Mouse (Mus musculus) spleen, adult 2 months (tissue): ENCODE results near the gene Mrpl34. TPM values are rescaled to one million over a fixed set of nuclear protein-coding genes. Genes with fewer than 3 reads are reported as not detected.

ENCODE experiments used
- DNase-seq, 2 experiments: peaks; one replicate each; pipeline versions ENCODE4 v3.0.0 to v3.0.0-alpha.2; 2012 to 2021; ENCODE audit warnings: low spot score in 2 of 2, low read depth in 1 of 2
- H3K27ac ChIP-seq: fragments of 200-500 bp; 2 replicates; pipeline ENCODE4 v1.5.1; 2012; ENCODE audit warnings: low read length, inconsistent platforms; ENCODE audit not compliant: insufficient read depth
- H3K27me3 ChIP-seq: fragments of 200-500 bp; 2 replicates; pipeline ENCODE4 v1.6.1; 2012; ENCODE audit warnings: mild to moderate bottlenecking, moderate library complexity, low read length, inconsistent platforms; ENCODE audit not compliant: control insufficient read depth, insufficient read depth
- H3K36me3 ChIP-seq: fragments of 200-500 bp; 2 replicates; pipeline ENCODE4 v1.6.1; 2012; ENCODE audit warnings: mild to moderate bottlenecking, low read length, inconsistent platforms; ENCODE audit not compliant: control insufficient read depth, insufficient read depth
- H3K4me1 ChIP-seq: fragments of 200-500 bp; 2 replicates; pipeline ENCODE4 v1.6.1; 2011; ENCODE audit warnings: inconsistent platforms; ENCODE audit not compliant: control insufficient read depth, insufficient read depth, insufficient read length
- H3K4me3 ChIP-seq: fragments of 200-500 bp; 2 replicates; pipeline ENCODE4 v1.5.1; 2011; ENCODE audit warnings: mild to moderate bottlenecking, inconsistent platforms; ENCODE audit not compliant: insufficient read depth, insufficient read length; ENCODE audit errors: extremely low read depth
- CTCF ChIP-seq: fragments of 200-500 bp; IDR thresholded peaks from 2 replicates; pipeline ENCODE4 v1.5.1; 2011; ENCODE audit warnings: mild to moderate bottlenecking, inconsistent platforms; ENCODE audit not compliant: insufficient read depth, insufficient read length, insufficient replicate concordance; ENCODE audit errors: extremely low read depth
- POLR2A ChIP-seq: fragments of 200-500 bp; IDR thresholded peaks from 2 replicates; pipeline ENCODE4 v1.6.1; 2011; ENCODE audit warnings: low read depth, low read length, inconsistent platforms
- WGBS: fragments of 180-500 bp; shearing (Covaris S2); methylation state at CpG from one replicate; pipeline ENCODE4 v1.1.7; 2018; 5-methylcytosine and 5-hydroxymethylcytosine counted together
- polyA plus RNA-seq: library from polyadenylated mRNA; depleted of rRNA; stranded (reverse); fragments of >200 nt; gene quantifications from 2 replicates; pipeline ENCODE4 v1.2.3, GENCODE M21; 2012

Mrpl34 gene
- polyA plus RNA-seq, 1 experiment: 46.4 TPM

- 69% methylated on average over 11 of the region's 11 CpGs for WGBS
- no peak for DNase-seq
- TF ChIP-seq CTCF (no peak), POLR2A (no peak)
Observed at GRCm38 (mm10) chr8:71451777-71452176, 13.0 kb upstream of the Mrpl34 start.

GRCm38 (mm10) chr8:71452669-71453068, 12.1 kb upstream of the Mrpl34 start:
- Histone ChIP-seq H3K27me3 (no peaks in the 10 kb centered on the region), H3K4me3 (no peak overlapping the region), H3K4me1 (no peaks in the 10 kb centered on the region), H3K27ac (no peak overlapping the region), H3K36me3 (peaks cover 2% of the 10 kb centered on the region)
- 77% methylated on average over 2 of the region's 2 CpGs for WGBS
- DNase-seq: no peak
- TF ChIP-seq CTCF (no peak), POLR2A (no peak)

More at GRCm38 (mm10) chr8:71451777-71452176, 13.0 kb upstream of the Mrpl34 start:
- no peaks in the 10 kb centered on the region for H3K4me1 ChIP-seq
- H3K27me3 ChIP-seq: no peaks in the 10 kb centered on the region
- no peak overlapping the region for H3K4me3 ChIP-seq
- H3K36me3 ChIP-seq: no peaks in the 10 kb centered on the region
- H3K27ac ChIP-seq: no peak overlapping the region

- no peak overlapping the region for H3K27ac ChIP-seq
- no peaks in the 10 kb centered on the region for H3K27me3 ChIP-seq
- WGBS: 90% methylated on average over 8 of the region's 8 CpGs
- TF ChIP-seq POLR2A: no peak
- no peak for TF ChIP-seq CTCF
- H3K4me1 ChIP-seq: no peaks in the 10 kb centered on the region
- H3K36me3 ChIP-seq: peaks cover 4% of the 10 kb centered on the region
- H3K4me3 ChIP-seq: no peak overlapping the region
- DNase-seq: no peak
Observed at GRCm38 (mm10) chr8:71454668-71455067, 10.1 kb upstream of the Mrpl34 start.

- peaks cover 7% of the 10 kb centered on the region for H3K36me3 ChIP-seq
- 87% methylated on average over 22 of the region's 22 CpGs for WGBS
- TF ChIP-seq POLR2A (no peak), CTCF (no peak)
- peaks cover 6% of the 10 kb centered on the region; the same call in 1 of the 2 replicates for H3K4me1 ChIP-seq
- H3K27ac ChIP-seq: no peak overlapping the region
- DNase-seq: no peak
- H3K4me3 ChIP-seq: no peak overlapping the region
- H3K27me3 ChIP-seq: no peaks in the 10 kb centered on the region
Observed at GRCm38 (mm10) chr8:71456906-71457305, 7.9 kb upstream of the Mrpl34 start.

- WGBS: 91% methylated on average over 20 of the region's 20 CpGs
Observed at GRCm38 (mm10) chr8:71457659-71458270, 7.0 kb upstream of the Mrpl34 start.

GRCm38 (mm10) chr8:71460716-71461115, 4.0 kb upstream of the Mrpl34 start:
- no peak for DNase-seq
- Histone ChIP-seq H3K36me3 (peaks cover 7% of the 10 kb centered on the region), H3K4me3 (no peak overlapping the region), H3K27ac (no peak overlapping the region), H3K27me3 (no peaks in the 10 kb centered on the region), H3K4me1 (peaks cover 21% of the 10 kb centered on the region)
- 96% methylated on average over 6 of the region's 6 CpGs for WGBS
- TF ChIP-seq POLR2A (no peak), CTCF (no peak)

More at GRCm38 (mm10) chr8:71457659-71458270, 7.0 kb upstream of the Mrpl34 start:
- TF ChIP-seq POLR2A (no peak), CTCF (no peak)
- no peaks in the 10 kb centered on the region for H3K27me3 ChIP-seq
- H3K4me1 ChIP-seq: peaks cover 10% of the 10 kb centered on the region
- peaks cover 7% of the 10 kb centered on the region for H3K36me3 ChIP-seq
- H3K4me3 ChIP-seq: no peak overlapping the region
- no peak overlapping the region for H3K27ac ChIP-seq
- no peak for DNase-seq

- no peaks in the 10 kb centered on the region for H3K27me3 ChIP-seq
- DNase-seq: no peak
- H3K4me3 ChIP-seq: no peak overlapping the region
- no peak for TF ChIP-seq POLR2A
- no peak for TF ChIP-seq CTCF
- no peak overlapping the region for H3K27ac ChIP-seq
- peaks cover 21% of the 10 kb centered on the region for H3K4me1 ChIP-seq
- WGBS: 96% methylated on average over 47 of the region's 47 CpGs
- H3K36me3 ChIP-seq: peaks cover 7% of the 10 kb centered on the region
Observed at GRCm38 (mm10) chr8:71461152-71461840, 3.5 kb upstream of the Mrpl34 start.
